8 mouse cellular contexts compared by ENCODE assay signal in the genomic region with DNA sequence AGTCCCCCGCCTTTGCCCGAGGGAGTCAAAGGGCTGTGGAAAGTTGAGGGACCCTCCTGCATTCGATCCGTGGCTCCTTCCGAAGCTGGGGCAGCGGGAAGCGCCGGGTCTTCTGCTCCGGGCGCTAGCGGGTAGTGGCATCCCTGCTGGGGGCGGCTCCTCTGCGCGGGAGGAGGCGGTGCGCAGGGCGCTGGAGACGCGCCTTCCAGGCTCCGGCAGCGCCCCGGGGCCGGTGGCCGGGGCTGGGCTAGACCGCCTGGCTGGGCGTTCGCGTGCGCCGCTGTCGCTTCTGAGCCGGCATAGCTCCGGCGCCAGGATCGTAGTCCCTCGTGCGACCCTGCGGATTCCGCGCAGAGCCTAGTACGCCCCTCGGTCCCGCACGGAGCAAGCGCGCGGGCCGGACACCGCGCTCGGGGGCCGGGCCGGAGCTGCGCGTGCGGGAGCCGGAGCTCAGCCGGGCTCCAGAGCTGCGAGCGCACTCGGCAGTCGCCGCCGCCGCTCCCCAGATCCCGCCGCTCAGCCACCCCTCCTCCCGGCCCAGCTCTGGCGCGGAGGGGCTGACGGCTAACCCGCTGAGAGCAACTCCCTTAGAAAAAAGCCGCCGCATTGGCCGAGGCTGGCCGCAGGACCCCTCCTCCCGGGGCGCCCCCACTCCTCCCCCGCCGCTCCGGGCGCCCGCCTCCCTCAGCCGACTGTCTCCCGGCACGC. TPM values are rescaled to one million over a fixed set of nuclear protein-coding genes. Genes with fewer than 3 reads are reported as not detected.
A peak's percentile ranks its signal among the peaks of the same experiment; 100 is the strongest.
DNase-seq lines count a peak whose midpoint lies in the region; ATAC-seq and TF ChIP-seq lines count a peak whose summit lies in the region.

A gene (plus strand): TSS at position 236 of the 708 bp plus-strand sequence.

- peak within 1 kb of the TSS; percentile 66 for H3K4me3 ChIP-seq in intestine, postnatal 0 days (ENCODE audit: low read depth, low read length)
- peak within 1 kb of the TSS; percentile 77 for H3K4me3 ChIP-seq in midbrain, postnatal 0 days (ENCODE audit: low read depth, low read length)

- H3K4me1 ChIP-seq in intestine, postnatal 0 days (replicated peaks; ENCODE audit: control insufficient read depth, insufficient read depth, low read length), result no peaks in the 10 kb centered on the region
- H3K4me1 ChIP-seq in midbrain, postnatal 0 days (ENCODE audit: insufficient read depth, low read length), result peaks cover 5% of the 10 kb centered on the region; the same call in 1 of the 2 replicates

- H3K36me3 ChIP-seq in intestine, postnatal 0 days (ENCODE audit: control insufficient read depth, insufficient read depth), result no peaks in the 10 kb centered on the region
- H3K36me3 ChIP-seq in midbrain, postnatal 0 days (ENCODE audit: insufficient read depth, low read length), result no peaks in the 10 kb centered on the region

- ATAC-seq in intestine, postnatal 0 days, result peak; percentile 65
- peak; percentile 86 for ATAC-seq in midbrain, postnatal 0 days (ENCODE audit: low FRiP score)

- peak; percentile 7 for DNase-seq in thymus, postnatal 14 days
- no peak for DNase-seq in thymus, adult 18-20 months
- DNase-seq in embryo, embryonic 11.5 days (ENCODE audit: low read depth, low spot score), result peak; percentile 39
- peak; percentile 61 to 74 for DNase-seq in gastrocnemius, postnatal 4 days (ENCODE audit: low spot score in 2 of 2)
- DNase-seq in liver, result peak; percentile 54
- DNase-seq in midbrain, postnatal 0 days (ENCODE audit: low spot score), result peak; percentile 69
- peak; percentile 39 for DNase-seq in thymus, postnatal 4 days

- H3K9me3 ChIP-seq in intestine, postnatal 0 days (ENCODE audit: control insufficient read depth), result no peaks in the 10 kb centered on the region
- no peaks in the 10 kb centered on the region for H3K9me3 ChIP-seq in midbrain, postnatal 0 days (ENCODE audit: low read length)

- no peak for TF ChIP-seq CTCF in intestine, postnatal 0 days (IDR thresholded peaks at IDR 0.05; ENCODE audit: low read depth)
- TF ChIP-seq CTCF in midbrain, postnatal 0 days (IDR thresholded peaks at IDR 0.05), result no peak

- peaks cover 38% of the 10 kb centered on the region for H3K27me3 ChIP-seq in intestine, postnatal 0 days (replicated peaks; ENCODE audit: control insufficient read depth, insufficient read depth, low read length)
- 0 out of 2 replicates have a peak, but pooled peaks cover 3% of the 10 kb centered on the region for H3K27me3 ChIP-seq in midbrain, postnatal 0 days (ENCODE audit: insufficient read depth, low read length)

- H3K9ac ChIP-seq in intestine, postnatal 0 days (ENCODE audit: low read depth, low read length), result peak within 1 kb of the TSS; percentile 41
- H3K9ac ChIP-seq in midbrain, postnatal 0 days (replicated peaks; ENCODE audit: low read length, poor library complexity, severe bottlenecking), result peak within 1 kb of the TSS; percentile 77

- 0 out of 2 replicates have a peak within 1 kb of the TSS, but pooled peaks have one; percentile 10 for H3K27ac ChIP-seq in intestine, postnatal 0 days (ENCODE audit: low read depth, low read length)
- H3K27ac ChIP-seq in midbrain, postnatal 0 days (ENCODE audit: low read depth, low read length), result peak within 1 kb of the TSS; percentile 80

- peak within 1 kb of the TSS; percentile 98 for H3K4me2 ChIP-seq in intestine, postnatal 0 days (replicated peaks; ENCODE audit: low read depth)
- H3K4me2 ChIP-seq in midbrain, postnatal 0 days (ENCODE audit: low read depth, low read length, poor library complexity, severe bottlenecking), result peak within 1 kb of the TSS; percentile 94

- under 1% methylated on average over 77 of the region's 86 CpGs for WGBS in intestine, postnatal 0 days
- WGBS in midbrain, postnatal 0 days, result under 1% methylated on average over 42 of the region's 86 CpGs

RNA-seq across cellular contexts. Expression of the gene that starts here (rescaled TPM):
- 10 to 100 TPM; 12.3 to 12.9 TPM for total RNA-seq in gastrocnemius, postnatal 4 days (2021)
- 4.1 and 4.2 TPM in 2 replicates for polyA plus RNA-seq in intestine, postnatal 0 days (2015; fragmentation: Nextera tagmentation; extraction: Ambion mirVana)
- 9.2 and 11.1 TPM in 2 replicates for total RNA-seq in midbrain, postnatal 0 days (2014; rRNA removed)
- 6.3 and 7.3 TPM in 2 replicates for polyA plus RNA-seq in midbrain, postnatal 0 days (2015; fragmentation: Nextera tagmentation; extraction: Ambion mirVana)

Comparison
In these comparisons a context has a peak if more than half of its experiments do, and no peak if none do; other contexts are left out.
1. DNase-seq: peak in thymus, postnatal 14 days (single experiment), embryo, embryonic 11.5 days (single experiment), gastrocnemius, postnatal 4 days (2 of 2), liver (single experiment), midbrain, postnatal 0 days (single experiment) and thymus, postnatal 4 days (single experiment); none in thymus, adult 18-20 months (0 of 2).